ENCODE assay signal across 8 mouse cellular contexts in genomic region chr17:31510944-31511343, GRCm38 (mm10). TPM values are rescaled to one million over a fixed set of nuclear protein-coding genes. Genes with fewer than 3 reads are reported as not detected.
A peak's percentile ranks its signal among the peaks of the same experiment; 100 is the strongest.
DNase-seq lines count a peak whose midpoint lies in the region; ATAC-seq and TF ChIP-seq lines count a peak whose summit lies in the region.

No protein-coding gene starts in this region.

- no peak overlapping the region for H3K27ac ChIP-seq in neural tube, embryonic 11.5 days (ENCODE audit: low read depth, low read length)
- H3K27ac ChIP-seq in limb, embryonic 13.5 days, result no peak overlapping the region
- no peak overlapping the region for H3K27ac ChIP-seq in stomach, postnatal 0 days (replicated peaks)

- peaks cover 7% of the 10 kb centered on the region for H3K4me1 ChIP-seq in neural tube, embryonic 11.5 days (ENCODE audit: control insufficient read depth, insufficient read depth, low read length)
- H3K4me1 ChIP-seq in limb, embryonic 13.5 days, result peaks cover 11% of the 10 kb centered on the region
- H3K4me1 ChIP-seq in stomach, postnatal 0 days (replicated peaks; ENCODE audit: control insufficient read depth, insufficient read depth), result no peaks in the 10 kb centered on the region

- no peaks in the 10 kb centered on the region; the same call in 1 of the 2 replicates for H3K36me3 ChIP-seq in neural tube, embryonic 11.5 days (ENCODE audit: control insufficient read depth, insufficient read depth, low read length)
- H3K36me3 ChIP-seq in limb, embryonic 13.5 days, result peaks cover 38% of the 10 kb centered on the region
- H3K36me3 ChIP-seq in stomach, postnatal 0 days (ENCODE audit: control insufficient read depth, insufficient read depth, low read length), result peaks cover 7% of the 10 kb centered on the region; the same call in 1 of the 2 replicates

- 93% methylated on average over 6 of the region's 6 CpGs for WGBS in neural tube, embryonic 11.5 days
- 93% methylated on average over 6 of the region's 6 CpGs for WGBS in limb, embryonic 13.5 days
- 96% methylated on average over 6 of the region's 6 CpGs for WGBS in stomach, postnatal 0 days

- DNase-seq in cerebellum, adult 9-10 months, result peak; percentile 8
- no peak for DNase-seq in cerebellum, postnatal 10 days
- no peak for DNase-seq in neural tube, embryonic 11.5 days (ENCODE audit: low spot score)
- no peak for DNase-seq in neural tube, embryonic 10.5 days (ENCODE audit: extremely low spot score, low spot score)
- DNase-seq in stomach, postnatal 0 days (ENCODE audit: low spot score), result no peak
- no peak for DNase-seq in frontal cortex, postnatal 10 days (ENCODE audit: low spot score in 2 of 2)

- no peak overlapping the region for H3K9ac ChIP-seq in neural tube, embryonic 11.5 days (ENCODE audit: low read length)
- H3K9ac ChIP-seq in limb, embryonic 13.5 days, result no peak overlapping the region
- peak overlapping the region; percentile 83; the same call in 1 of the 2 replicates for H3K9ac ChIP-seq in stomach, postnatal 0 days (ENCODE audit: low read length)

- TF ChIP-seq CTCF in stomach, postnatal 0 days (IDR thresholded peaks at IDR 0.05; ENCODE audit: low read depth), result peak; percentile 59

- no peaks in the 10 kb centered on the region for H3K9me3 ChIP-seq in neural tube, embryonic 11.5 days (ENCODE audit: control insufficient read depth, low read length)
- peaks cover 3% of the 10 kb centered on the region; the same call in 1 of the 2 replicates for H3K9me3 ChIP-seq in limb, embryonic 13.5 days
- no peaks in the 10 kb centered on the region for H3K9me3 ChIP-seq in stomach, postnatal 0 days (ENCODE audit: control insufficient read depth, low read length)

- peak overlapping the region; percentile 68 for H3K4me2 ChIP-seq in neural tube, embryonic 11.5 days (ENCODE audit: low read depth)
- H3K4me2 ChIP-seq in limb, embryonic 13.5 days (replicated peaks), result peak overlapping the region; percentile 72
- peak overlapping the region; percentile 89 for H3K4me2 ChIP-seq in stomach, postnatal 0 days (replicated peaks; ENCODE audit: low read depth)

- no peaks in the 10 kb centered on the region for H3K27me3 ChIP-seq in neural tube, embryonic 11.5 days (ENCODE audit: control insufficient read depth, insufficient read depth, low read length)
- no peaks in the 10 kb centered on the region for H3K27me3 ChIP-seq in limb, embryonic 13.5 days
- no peaks in the 10 kb centered on the region for H3K27me3 ChIP-seq in stomach, postnatal 0 days (ENCODE audit: control insufficient read depth, insufficient read depth, low read length)

- no peak for ATAC-seq in neural tube, embryonic 11.5 days (ENCODE audit: insufficient read depth, low FRiP score, low TSS enrichment)
- ATAC-seq in limb, embryonic 13.5 days (ENCODE audit: low FRiP score, low read depth), result no peak
- no peak for ATAC-seq in stomach, postnatal 0 days (ENCODE audit: low FRiP score, low TSS enrichment)
- no peak for ATAC-seq in erythroid progenitor cell, adult 5-6 weeks (replicated peaks; ENCODE audit: low FRiP score, poor library complexity, severe bottlenecking)

- TF ChIP-seq EP300 in stomach, postnatal 0 days (optimal IDR thresholded peaks at IDR 0.05), result no peak

- peak overlapping the region; percentile 68; the same call in 1 of the 2 replicates for H3K4me3 ChIP-seq in neural tube, embryonic 11.5 days (ENCODE audit: low read depth, low read length)
- peak overlapping the region; percentile 68 for H3K4me3 ChIP-seq in limb, embryonic 13.5 days
- H3K4me3 ChIP-seq in stomach, postnatal 0 days (ENCODE audit: low read depth, low read length), result no peak overlapping the region

RNA-seq across cellular contexts. Expression of gene Wdr4, which starts 8.8 kb away (rescaled TPM):
- polyA plus RNA-seq in neural tube, embryonic 11.5 days (2014; fragmentation: Nextera tagmentation; extraction: Ambion mirVana), result 40.1 and 42.5 TPM in 2 replicates
- polyA plus RNA-seq in limb, embryonic 13.5 days (2015; fragmentation: Nextera tagmentation; extraction: Ambion mirVana), result 38.3 and 41.4 TPM in 2 replicates
- polyA plus RNA-seq in stomach, postnatal 0 days (2015; fragmentation: Nextera tagmentation; extraction: Ambion mirVana), result 14.9 and 15.6 TPM in 2 replicates
- total RNA-seq in erythroid progenitor cell, adult 5-6 weeks (2015; ENCODE audit: low replicate concordance), result 2.5 and 8.3 TPM in 2 replicates
- 1.8 and 2.4 TPM in 2 replicates for total RNA-seq in erythroid progenitor cell, adult 5-6 weeks (2017; ENCODE audit: low replicate concordance)

RNA-seq across cellular contexts. Expression of gene Ndufv3, which starts 9.0 kb away (rescaled TPM):
- polyA plus RNA-seq in neural tube, embryonic 11.5 days (2014; fragmentation: Nextera tagmentation; extraction: Ambion mirVana), result 250 and 260 TPM in 2 replicates
- 239 and 242 TPM in 2 replicates for polyA plus RNA-seq in limb, embryonic 13.5 days (2015; fragmentation: Nextera tagmentation; extraction: Ambion mirVana)
- 334 and 344 TPM in 2 replicates for polyA plus RNA-seq in stomach, postnatal 0 days (2015; fragmentation: Nextera tagmentation; extraction: Ambion mirVana)
- total RNA-seq in erythroid progenitor cell, adult 5-6 weeks (2015; ENCODE audit: low replicate concordance), result 30.6 and 51.6 TPM in 2 replicates
- total RNA-seq in erythroid progenitor cell, adult 5-6 weeks (2017; ENCODE audit: low replicate concordance), result 54.4 and 57.5 TPM in 2 replicates

RNA-seq across cellular contexts. Expression of gene Pknox1, which starts 53.6 kb away (rescaled TPM):
- polyA plus RNA-seq in neural tube, embryonic 11.5 days (2014; fragmentation: Nextera tagmentation; extraction: Ambion mirVana), result 46.4 and 52.4 TPM in 2 replicates
- polyA plus RNA-seq in limb, embryonic 13.5 days (2015; fragmentation: Nextera tagmentation; extraction: Ambion mirVana), result 30.4 and 37.7 TPM in 2 replicates
- 9.5 and 9.8 TPM in 2 replicates for polyA plus RNA-seq in stomach, postnatal 0 days (2015; fragmentation: Nextera tagmentation; extraction: Ambion mirVana)
- 21.4 and 24.1 TPM in 2 replicates for total RNA-seq in erythroid progenitor cell, adult 5-6 weeks (2015; ENCODE audit: low replicate concordance)
- total RNA-seq in erythroid progenitor cell, adult 5-6 weeks (2017; ENCODE audit: low replicate concordance), result 26.2 and 33.1 TPM in 2 replicates
